Mouse (Mus musculus): ENCODE data around the gene Cux1.

- TF ChIP-seq CTCF (IDR thresholded peaks at IDR 0.05) = no peak
- TF ChIP-seq EP300 (IDR thresholded peaks at IDR 0.05; ENCODE audit: insufficient read depth, low read depth, low read length) = no peak
- no peak for TF ChIP-seq POLR2A (IDR thresholded peaks at IDR 0.05; ENCODE audit: insufficient read depth, low read depth, low read length)
Measured at GRCm38 (mm10) chr5:136218585-136218984, 348.7 kb downstream of the Cux1 start.
